8 mouse cellular contexts compared by ENCODE assay signal in the genomic region with DNA sequence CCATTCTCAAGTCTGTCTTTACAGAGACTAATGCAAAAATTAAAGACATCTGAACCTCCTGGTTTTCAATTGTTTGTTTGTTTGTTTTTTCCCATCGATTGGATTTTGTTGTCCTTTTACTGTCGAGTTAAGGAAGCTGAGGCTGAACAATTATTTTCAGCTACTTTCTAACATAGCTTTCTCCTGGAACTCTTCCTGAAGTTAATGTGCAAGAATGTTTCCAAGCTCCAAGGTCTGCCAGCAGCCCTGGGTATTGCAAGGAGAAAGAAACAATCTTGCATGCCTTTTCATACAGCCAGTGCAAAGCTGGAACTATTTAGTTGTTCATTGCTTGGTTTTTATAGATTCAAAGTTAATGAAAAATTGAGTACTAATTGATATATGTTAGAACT. TPM values are rescaled to one million over a fixed set of nuclear protein-coding genes. Genes with fewer than 3 reads are reported as not detected.
A peak's percentile ranks its signal among the peaks of the same experiment; 100 is the strongest.
DNase-seq lines count a peak whose midpoint lies in the region; ATAC-seq lines count a peak whose summit lies in the region.

No protein-coding gene starts in this region.

- peak overlapping the region; percentile 72 for H3K4me2 ChIP-seq in heart, embryonic 15.5 days
- peak overlapping the region; percentile 78 for H3K4me2 ChIP-seq in liver, embryonic 12.5 days

- H3K9me3 ChIP-seq in heart, embryonic 15.5 days (replicated peaks): no peaks in the 10 kb centered on the region
- H3K9me3 ChIP-seq in liver, embryonic 12.5 days (replicated peaks): no peaks in the 10 kb centered on the region

- peak overlapping the region; percentile 77 for H3K9ac ChIP-seq in heart, embryonic 15.5 days
- H3K9ac ChIP-seq in liver, embryonic 12.5 days: peak overlapping the region; percentile 61

- 15% methylated on average over 2 of the region's 2 CpGs for WGBS in heart, embryonic 15.5 days
- 19% methylated on average over 2 of the region's 2 CpGs for WGBS in liver, embryonic 12.5 days (ENCODE audit: insufficient replicate concordance)

- peaks cover 25% of the 10 kb centered on the region for H3K4me1 ChIP-seq in heart, embryonic 15.5 days (replicated peaks)
- H3K4me1 ChIP-seq in liver, embryonic 12.5 days: peaks cover 8% of the 10 kb centered on the region

- peak overlapping the region; percentile 68 for H3K4me3 ChIP-seq in heart, embryonic 15.5 days
- H3K4me3 ChIP-seq in liver, embryonic 12.5 days: peak overlapping the region; percentile 62

- peak overlapping the region; percentile 87 for H3K27ac ChIP-seq in heart, embryonic 15.5 days
- H3K27ac ChIP-seq in liver, embryonic 12.5 days: no peak overlapping the region

- H3K36me3 ChIP-seq in heart, embryonic 15.5 days: no peaks in the 10 kb centered on the region
- no peaks in the 10 kb centered on the region for H3K36me3 ChIP-seq in liver, embryonic 12.5 days

- DNase-seq in adrenal gland, adult 2 months: peak; percentile 33
- DNase-seq in adrenal gland, adult 18-20 months (ENCODE audit: low spot score in 2 of 2): no peak
- DNase-seq in 3T3-L1 (ENCODE audit: low read depth, low spot score): peak; percentile 58
- no peak for DNase-seq in right cerebral cortex, adult 18-20 months
- no peak for DNase-seq in thymus, postnatal 10 days (ENCODE audit: low spot score in 2 of 2)
- no peak for DNase-seq in cerebellum, adult 9-10 months

- ATAC-seq in heart, embryonic 15.5 days (replicated peaks; ENCODE audit: insufficient number of reproducible peaks, insufficient read depth, low FRiP score, low read depth): no peak
- no peak for ATAC-seq in liver, embryonic 12.5 days

- H3K27me3 ChIP-seq in heart, embryonic 15.5 days: no peaks in the 10 kb centered on the region
- H3K27me3 ChIP-seq in liver, embryonic 12.5 days (replicated peaks): no peaks in the 10 kb centered on the region

RNA-seq across cellular contexts. Expression of gene Snx7, which starts 0.6 kb away (rescaled TPM):
- 10 to 100 TPM; 37.7 to 54.0 TPM for total RNA-seq in adrenal gland, adult 2 months (2021)
- 14.4 and 15.8 TPM in 2 replicates for polyA plus RNA-seq in adrenal gland, adult 2 months (2012; rRNA removed)
- 10 to 100 TPM; 26.7 to 44.8 TPM for total RNA-seq in adrenal gland, adult 18-20 months (2021)
- 39.1 and 43.8 TPM in 2 replicates for polyA plus RNA-seq in heart, embryonic 15.5 days (2015; fragmentation: Nextera tagmentation; extraction: Ambion mirVana)
- polyA plus RNA-seq in liver, embryonic 12.5 days (2016; fragmentation: Nextera tagmentation; extraction: Ambion mirVana): 13.8 and 15.3 TPM in 2 replicates

Comparison
In these comparisons a context has a peak if more than half of its experiments do, and no peak if none do; other contexts are left out.
1. DNase-seq: peak in adrenal gland, adult 2 months (single experiment) and 3T3-L1 (single experiment); none in adrenal gland, adult 18-20 months (0 of 2), right cerebral cortex, adult 18-20 months (single experiment), thymus, postnatal 10 days (0 of 2) and cerebellum, adult 9-10 months (single experiment).